Mouse (Mus musculus): Measurements from ENCODE around the gene Tmem97.
"Not testable (repeated sequence)": the region's sequence is repeated elsewhere in the genome, so short reads cannot be mapped to it uniquely, and the experiment has no call there.

The Tmem97 gene

DNA sequence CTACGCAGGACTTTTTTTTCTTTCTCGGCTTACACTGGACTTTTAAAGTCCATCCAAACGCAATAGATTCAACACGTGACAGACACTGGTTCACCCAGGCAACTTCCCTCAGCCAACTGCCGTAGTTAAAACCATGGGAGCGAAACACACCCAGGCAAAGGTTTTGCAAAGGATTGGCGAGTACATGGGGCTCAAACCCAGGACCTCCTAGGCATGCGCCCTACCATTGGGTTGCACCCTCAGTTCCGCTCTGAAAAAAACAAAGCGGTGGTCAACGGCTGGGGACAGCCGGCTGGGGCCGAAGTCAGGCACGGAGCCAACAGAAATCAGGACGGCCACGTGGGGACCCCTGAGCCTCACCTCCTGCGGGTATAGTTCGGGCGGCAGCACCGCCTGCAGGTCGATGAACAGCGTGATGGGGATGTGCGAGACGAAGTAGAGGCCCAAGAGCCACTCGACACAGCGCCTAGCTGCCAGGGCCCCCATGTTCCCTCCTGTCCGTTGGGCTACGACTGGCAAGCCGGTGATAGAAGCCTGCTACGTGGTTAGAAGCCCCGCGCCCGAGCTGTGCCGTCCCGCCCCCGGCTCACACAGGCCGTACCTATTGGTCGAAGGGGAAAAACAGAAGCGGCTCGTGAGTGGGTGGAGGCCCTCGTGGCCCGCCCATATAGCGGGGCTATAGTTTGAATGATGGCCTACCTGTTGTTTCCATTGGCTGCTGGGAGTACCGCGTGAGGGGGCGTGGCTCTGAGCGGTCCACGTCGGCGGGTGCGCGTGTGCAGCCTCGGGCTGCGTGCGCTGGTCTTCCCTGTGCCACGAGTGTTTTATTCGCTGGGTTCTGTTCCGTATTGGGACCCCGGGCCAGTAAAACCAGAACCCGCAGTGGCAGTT is at the start of gene Tmem97:
Tmem97 (minus strand) TSS at position 610 of the 891 bp plus-strand sequence.
- peak; percentile 91 for DNase-seq (ENCODE audit: low read depth, low spot score)

DNA sequence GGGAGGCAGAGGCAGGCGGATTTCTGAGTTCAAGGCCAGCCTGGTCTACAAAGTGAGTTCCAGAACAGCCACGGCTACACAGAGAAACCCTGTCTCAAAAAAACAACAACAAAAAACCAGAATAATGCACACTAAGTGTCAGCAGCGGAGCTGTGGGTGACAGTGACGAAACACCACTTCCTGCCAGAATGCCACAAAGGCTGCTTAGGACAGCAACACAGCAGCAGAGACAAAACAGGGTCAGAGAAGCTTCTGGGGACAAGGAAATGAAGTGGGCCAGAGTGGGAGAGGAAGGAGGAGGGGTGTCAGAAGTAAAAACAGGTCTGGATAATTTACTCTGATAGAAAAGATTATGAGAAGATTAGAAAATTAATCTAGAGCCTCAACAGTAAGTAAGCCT is 49.5 kb upstream of the Tmem97 start:
- DNase-seq (ENCODE audit: low read depth, low spot score) = no peak

DNA sequence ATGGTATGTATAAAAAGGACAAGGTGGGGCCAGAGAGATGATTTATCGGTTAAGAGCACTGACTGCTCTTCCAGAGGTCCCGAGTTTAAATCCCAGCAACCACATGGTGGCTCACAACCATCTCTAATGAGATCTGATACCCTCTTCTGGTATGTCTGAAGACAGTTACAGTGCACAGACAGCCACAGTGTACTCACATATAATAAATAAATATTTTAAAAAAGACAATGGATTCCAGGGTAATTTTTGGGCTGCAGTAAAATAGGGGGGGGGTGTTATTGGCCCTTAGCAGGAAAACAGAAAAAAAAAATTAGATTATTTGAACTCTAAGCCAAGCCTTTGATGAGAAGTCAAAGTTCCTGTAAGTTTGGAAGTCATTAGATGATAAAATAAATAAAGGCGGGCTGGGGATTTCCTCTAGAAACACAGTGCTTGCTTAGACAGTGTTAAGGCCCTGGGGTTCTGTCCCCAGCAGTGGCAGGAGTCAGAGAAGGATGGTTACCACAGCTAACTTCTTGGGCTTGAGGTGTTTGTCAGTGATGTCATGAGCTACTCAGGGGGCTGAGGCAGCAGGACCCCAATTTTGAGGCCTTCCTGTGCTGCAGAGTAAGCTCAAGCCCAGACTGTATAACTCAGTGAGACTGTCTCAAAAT is 48.3 kb upstream of the Tmem97 start:
- DNase-seq (ENCODE audit: low read depth, low spot score) = no peak

DNA sequence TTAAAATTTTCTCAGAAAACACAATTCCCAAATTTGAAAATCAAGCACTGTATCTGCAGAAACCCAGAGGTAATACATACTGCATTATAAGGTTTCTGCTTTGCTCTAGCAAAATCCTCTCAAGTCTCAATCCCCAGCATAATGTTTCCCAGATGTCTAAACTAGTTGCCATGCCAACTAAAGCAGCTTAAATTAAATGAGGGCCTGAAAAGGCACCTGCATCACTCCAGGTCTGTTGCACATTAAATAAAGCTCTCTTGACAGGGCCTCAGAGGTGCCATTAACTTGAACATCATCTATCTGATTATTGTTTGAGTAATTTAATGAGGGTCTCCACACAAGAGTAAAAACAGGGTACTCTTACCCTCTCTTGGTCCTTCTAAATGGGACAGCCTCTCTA is 46.2 kb upstream of the Tmem97 start:
- DNase-seq (ENCODE audit: low read depth, low spot score) = peak; percentile 27

- DNase-seq (ENCODE audit: low read depth, low spot score) = no peak
Measured at GRCm38 (mm10) chr11:78595773-78596172, 45.2 kb upstream of the Tmem97 start.

GRCm38 (mm10) chr11:78594271-78594964 is 43.8 kb upstream of the Tmem97 start:
- no peak for DNase-seq (ENCODE audit: low read depth, low spot score)

DNA sequence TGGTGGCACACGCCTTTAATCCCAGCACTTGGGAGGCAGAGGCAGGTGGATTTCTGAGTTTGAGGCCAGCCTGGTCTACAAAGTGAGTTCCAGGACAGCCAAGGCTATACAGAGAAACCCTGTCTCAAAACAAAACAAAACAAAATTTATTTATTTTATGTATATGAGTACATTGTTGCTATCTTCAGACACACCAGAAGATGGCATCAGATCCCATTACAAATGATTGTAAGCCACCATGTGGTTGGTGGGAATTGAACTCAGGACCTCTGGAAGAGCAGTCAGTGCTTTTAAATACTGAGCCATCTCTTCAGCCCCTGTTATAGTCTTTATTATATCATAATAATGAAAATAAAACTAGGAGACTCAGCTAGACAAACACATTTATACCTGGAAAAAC is 37.1 kb upstream of the Tmem97 start:
- not testable (repeated sequence) for DNase-seq (ENCODE audit: low read depth, low spot score)

- DNase-seq (ENCODE audit: low read depth, low spot score) = no peak
Measured at GRCm38 (mm10) chr11:78586099-78586498, 35.5 kb upstream of the Tmem97 start.

- no peak for DNase-seq (ENCODE audit: low read depth, low spot score)
Measured at GRCm38 (mm10) chr11:78582848-78583247, 32.3 kb upstream of the Tmem97 start.

DNA sequence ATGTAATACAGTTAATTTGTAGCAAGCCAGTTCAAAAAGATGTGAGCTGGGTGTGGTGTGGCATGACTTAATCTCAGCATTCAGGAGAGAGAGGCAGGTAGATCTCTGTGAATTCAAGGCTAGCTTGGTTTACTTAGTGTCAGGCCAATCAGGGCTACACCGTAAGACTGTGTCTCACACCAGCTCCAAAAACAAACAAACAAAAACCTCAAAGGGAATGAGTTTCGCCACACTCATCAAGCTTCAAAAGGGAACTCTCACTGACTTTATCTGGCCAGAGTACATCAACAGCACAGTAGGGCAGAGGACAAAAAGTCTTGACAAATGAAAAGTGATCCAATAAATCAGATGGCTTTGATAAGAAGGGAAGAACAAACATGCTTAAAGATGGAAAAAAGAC is 24.4 kb upstream of the Tmem97 start:
- no peak for DNase-seq (ENCODE audit: low read depth, low spot score)

DNA sequence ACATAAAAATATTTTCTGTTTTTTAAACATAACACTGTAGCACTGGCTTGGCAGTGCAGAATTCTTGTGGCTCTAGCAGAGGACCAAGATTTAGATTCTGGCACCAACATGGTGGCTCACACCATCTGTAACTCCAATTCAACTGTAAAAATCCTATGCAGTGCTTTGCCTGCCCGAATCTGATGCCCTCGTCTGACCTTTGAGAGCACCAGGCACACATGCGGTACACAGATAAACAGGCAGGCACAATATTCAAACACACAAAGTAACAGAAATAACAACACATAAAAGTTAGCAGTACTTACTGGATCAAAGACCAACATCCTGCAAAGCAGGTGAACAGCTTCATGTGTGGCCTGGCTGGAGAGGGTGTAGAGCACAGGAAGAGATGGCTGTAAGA is 24.0 kb upstream of the Tmem97 start:
- no peak for DNase-seq (ENCODE audit: low read depth, low spot score)

GRCm38 (mm10) chr11:78574031-78574430 is 23.5 kb upstream of the Tmem97 start:
- DNase-seq (ENCODE audit: low read depth, low spot score) = not testable (repeated sequence)

DNA sequence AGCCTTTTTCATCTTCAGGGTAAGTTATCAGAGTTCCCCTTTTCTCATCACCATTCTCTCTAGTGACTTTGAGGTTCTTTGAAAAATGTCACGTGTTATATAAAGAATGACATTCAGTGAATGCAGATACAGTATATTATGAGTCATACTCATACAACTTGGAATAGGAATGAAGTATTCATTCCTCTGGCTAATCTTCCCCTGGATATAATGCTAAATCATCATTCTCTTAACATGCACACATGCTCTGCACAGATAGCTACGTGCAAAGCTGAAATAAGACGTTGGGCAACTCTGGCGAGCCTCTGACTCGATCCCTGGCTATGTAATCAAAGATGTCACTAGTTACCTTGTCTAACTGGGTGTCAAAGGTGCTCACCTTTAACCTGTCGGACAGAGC is 21.3 kb upstream of the Tmem97 start:
- DNase-seq (ENCODE audit: low read depth, low spot score) = no peak

DNA sequence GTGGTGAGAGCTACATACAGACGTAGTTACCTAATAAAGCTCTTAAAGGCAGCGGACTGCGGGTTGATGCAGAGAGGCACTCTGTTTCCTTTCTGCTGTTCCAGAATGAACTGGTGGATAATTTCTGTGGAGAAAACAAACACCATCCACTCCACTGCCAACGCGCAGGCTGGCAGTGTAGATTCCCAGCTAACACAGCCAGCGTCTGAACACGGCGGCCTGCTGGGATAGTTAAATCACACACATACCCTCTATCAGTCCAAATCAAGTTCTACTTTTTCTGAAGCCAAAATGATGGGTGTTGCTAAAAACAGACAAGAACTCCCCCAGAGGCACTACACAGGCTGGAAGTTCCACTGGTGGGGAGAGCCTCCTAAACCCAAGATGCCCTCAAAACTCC is 20.9 kb upstream of the Tmem97 start:
- no peak for DNase-seq (ENCODE audit: low read depth, low spot score)

DNA sequence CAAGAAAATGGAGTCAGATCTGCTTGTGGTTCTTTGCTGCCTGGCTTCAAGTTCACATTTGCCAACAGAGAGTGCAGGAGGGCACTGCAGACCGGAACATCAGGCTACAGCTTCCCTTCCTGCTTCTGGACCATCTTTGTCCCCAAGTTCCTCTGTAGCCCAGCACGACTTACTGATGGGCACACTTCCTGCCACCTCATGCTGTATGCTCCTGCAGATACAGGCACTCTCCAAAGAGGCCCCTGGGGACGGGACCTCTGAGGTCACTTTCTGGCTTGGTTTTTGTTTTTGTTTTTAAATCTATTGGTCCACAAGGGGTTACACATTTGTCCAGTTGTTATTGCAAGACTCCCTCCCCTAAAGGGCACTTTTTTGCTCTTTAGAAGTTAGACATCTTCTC is 19.2 kb upstream of the Tmem97 start:
- DNase-seq (ENCODE audit: low read depth, low spot score) = no peak

- DNase-seq (ENCODE audit: low read depth, low spot score) = no peak
Measured at GRCm38 (mm10) chr11:78568827-78569226, 18.2 kb upstream of the Tmem97 start.

- DNase-seq (ENCODE audit: low read depth, low spot score) = no peak
Measured at GRCm38 (mm10) chr11:78567614-78568013, 17.0 kb upstream of the Tmem97 start.

DNA sequence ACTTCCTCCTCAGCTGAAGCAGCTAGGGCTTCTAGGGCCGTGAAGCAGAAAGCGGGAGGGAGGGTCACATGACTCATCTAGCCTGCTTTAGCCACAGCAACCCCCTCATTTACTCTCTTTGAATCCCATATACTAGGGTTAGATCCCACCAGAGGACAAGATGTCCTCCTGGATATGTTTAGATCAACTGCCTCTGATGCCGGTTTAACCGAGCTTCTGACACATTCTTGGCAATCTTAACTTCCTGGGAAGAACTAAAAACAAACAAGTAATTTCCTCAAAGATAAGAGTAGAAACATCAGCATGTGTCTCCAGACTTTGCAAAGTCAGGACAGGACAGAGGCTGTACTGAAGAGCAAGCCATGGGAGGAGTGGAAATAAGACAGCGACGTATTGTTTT is 16.2 kb upstream of the Tmem97 start:
- no peak for DNase-seq (ENCODE audit: low read depth, low spot score)

GRCm38 (mm10) chr11:78560447-78560846 is 9.9 kb upstream of the Tmem97 start:
- DNase-seq (ENCODE audit: low read depth, low spot score) = peak; percentile 53

- DNase-seq (ENCODE audit: low read depth, low spot score) = no peak
Measured at GRCm38 (mm10) chr11:78557241-78557640, 6.7 kb upstream of the Tmem97 start.

GRCm38 (mm10) chr11:78556070-78556469 is 5.5 kb upstream of the Tmem97 start:
- DNase-seq (ENCODE audit: low read depth, low spot score) = no peak

DNA sequence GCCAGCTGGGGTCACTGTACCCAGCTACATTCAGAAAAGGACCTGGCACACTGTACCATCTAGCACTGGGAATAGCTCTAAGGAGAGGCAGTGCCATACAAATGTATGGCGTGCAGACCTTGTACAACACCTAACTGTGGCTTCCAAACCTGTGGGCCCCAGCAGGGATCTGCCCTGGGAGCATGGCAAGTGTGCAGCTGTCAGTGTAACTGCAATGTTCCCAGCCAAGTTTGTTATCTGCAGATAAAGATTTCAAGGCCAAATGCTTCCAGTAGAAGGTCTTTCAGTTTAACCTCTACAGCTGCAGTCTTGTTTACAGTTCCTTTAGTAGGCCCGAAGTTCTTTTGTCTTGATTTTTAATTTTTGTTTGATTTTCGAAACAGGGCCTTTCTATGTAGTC is 5.0 kb upstream of the Tmem97 start:
- no peak for DNase-seq (ENCODE audit: low read depth, low spot score)

DNA sequence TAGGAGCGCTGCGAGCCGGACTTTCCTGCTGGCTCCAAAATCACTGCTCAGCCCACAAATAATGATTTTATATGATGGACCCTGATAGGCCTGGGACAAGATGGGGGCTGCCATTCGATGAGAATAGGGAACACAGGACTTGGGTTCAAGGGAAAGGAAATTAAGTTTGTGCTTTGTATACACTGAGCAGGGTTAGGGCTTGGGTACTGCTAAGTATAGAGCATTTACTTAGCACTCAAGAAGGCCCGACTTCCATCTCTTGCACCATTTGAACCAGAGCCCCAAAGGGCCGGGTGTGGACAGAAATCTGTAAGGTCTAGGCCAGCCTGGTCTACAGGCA is 452 bp upstream of the Tmem97 start:
- DNase-seq (ENCODE audit: low read depth, low spot score) = no peak

Data from embryo, embryonic 11.5 days (tissue).